Mouse (Mus musculus): ENCODE data around the gene T2. TPM values are rescaled to one million over a fixed set of nuclear protein-coding genes. Genes with fewer than 3 reads are reported as not detected.

T2 gene
- polyA plus RNA-seq, 1 experiment = not detected

- Histone ChIP-seq H3K27ac (ENCODE audit: insufficient read depth, low read length) (no peak overlapping the region), H3K4me1 (ENCODE audit: control insufficient read depth, insufficient read depth, insufficient read length) (no peaks in the 10 kb centered on the region), H3K36me3 (ENCODE audit: control insufficient read depth, insufficient read depth, low read length) (no peaks in the 10 kb centered on the region), H3K4me3 (ENCODE audit: extremely low read depth, insufficient read depth, insufficient read length) (no peak overlapping the region), H3K27me3 (ENCODE audit: control insufficient read depth, insufficient read depth, low read length) (no peaks in the 10 kb centered on the region)
- DNase-seq (ENCODE audit: low read depth in 1 of 2, low spot score in 2 of 2) = no peak
- TF ChIP-seq POLR2A (IDR thresholded peaks at IDR 0.05; ENCODE audit: low read depth, low read length) (no peak), CTCF (IDR thresholded peaks at IDR 0.05; ENCODE audit: extremely low read depth, insufficient read depth, insufficient read length, insufficient replicate concordance) (no peak)
- WGBS = 78% methylated on average over 10 of the region's 10 CpGs
Observed at GRCm38 (mm10) chr17:8361281-8362103, 5.7 kb downstream of the T2 start.

GRCm38 (mm10) chr17:8367514-8368480, 12.0 kb downstream of the T2 start:
- 79% methylated on average over 20 of the region's 20 CpGs for WGBS
- Histone ChIP-seq H3K27ac (ENCODE audit: insufficient read depth, low read length) (no peak overlapping the region), H3K4me3 (ENCODE audit: extremely low read depth, insufficient read depth, insufficient read length) (no peak overlapping the region), H3K4me1 (ENCODE audit: control insufficient read depth, insufficient read depth, insufficient read length) (peaks cover 2% of the 10 kb centered on the region; the same call in 1 of the 2 replicates), H3K27me3 (ENCODE audit: control insufficient read depth, insufficient read depth, low read length) (no peaks in the 10 kb centered on the region), H3K36me3 (ENCODE audit: control insufficient read depth, insufficient read depth, low read length) (no peaks in the 10 kb centered on the region)
- TF ChIP-seq POLR2A (IDR thresholded peaks at IDR 0.05; ENCODE audit: low read depth, low read length) = no peak
- no peak for TF ChIP-seq CTCF (IDR thresholded peaks at IDR 0.05; ENCODE audit: extremely low read depth, insufficient read depth, insufficient read length, insufficient replicate concordance)
- DNase-seq (ENCODE audit: low read depth in 1 of 2, low spot score in 2 of 2) = no peak

GRCm38 (mm10) chr17:8368570-8368969, 12.8 kb downstream of the T2 start:
- WGBS = 83% methylated on average over 8 of the region's 8 CpGs
- H3K27me3 ChIP-seq (ENCODE audit: control insufficient read depth, insufficient read depth, low read length) = no peaks in the 10 kb centered on the region
- no peak overlapping the region for H3K4me3 ChIP-seq (ENCODE audit: extremely low read depth, insufficient read depth, insufficient read length)
- DNase-seq (ENCODE audit: low read depth in 1 of 2, low spot score in 2 of 2) = no peak
- H3K36me3 ChIP-seq (ENCODE audit: control insufficient read depth, insufficient read depth, low read length) = no peaks in the 10 kb centered on the region
- H3K4me1 ChIP-seq (ENCODE audit: control insufficient read depth, insufficient read depth, insufficient read length) = peaks cover 2% of the 10 kb centered on the region; the same call in 1 of the 2 replicates
- TF ChIP-seq POLR2A (IDR thresholded peaks at IDR 0.05; ENCODE audit: low read depth, low read length) (no peak), CTCF (IDR thresholded peaks at IDR 0.05; ENCODE audit: extremely low read depth, insufficient read depth, insufficient read length, insufficient replicate concordance) (no peak)
- H3K27ac ChIP-seq (ENCODE audit: insufficient read depth, low read length) = no peak overlapping the region

- no peak for DNase-seq (ENCODE audit: low read depth in 1 of 2, low spot score in 2 of 2)
- no peak overlapping the region for H3K4me3 ChIP-seq (ENCODE audit: extremely low read depth, insufficient read depth, insufficient read length)
- H3K27ac ChIP-seq (ENCODE audit: insufficient read depth, low read length) = no peak overlapping the region
- no peaks in the 10 kb centered on the region for H3K27me3 ChIP-seq (ENCODE audit: control insufficient read depth, insufficient read depth, low read length)
- H3K4me1 ChIP-seq (ENCODE audit: control insufficient read depth, insufficient read depth, insufficient read length) = peaks cover 2% of the 10 kb centered on the region; the same call in 1 of the 2 replicates
- no peak for TF ChIP-seq CTCF (IDR thresholded peaks at IDR 0.05; ENCODE audit: extremely low read depth, insufficient read depth, insufficient read length, insufficient replicate concordance)
- no peak for TF ChIP-seq POLR2A (IDR thresholded peaks at IDR 0.05; ENCODE audit: low read depth, low read length)
- no peaks in the 10 kb centered on the region for H3K36me3 ChIP-seq (ENCODE audit: control insufficient read depth, insufficient read depth, low read length)
- WGBS = 83% methylated on average over 2 of the region's 2 CpGs
Observed at GRCm38 (mm10) chr17:8369171-8369570, 13.4 kb downstream of the T2 start.

GRCm38 (mm10) chr17:8370634-8371229, 14.9 kb downstream of the T2 start:
- H3K27ac ChIP-seq (ENCODE audit: insufficient read depth, low read length) = no peak overlapping the region
- peaks cover 2% of the 10 kb centered on the region; the same call in 1 of the 2 replicates for H3K4me1 ChIP-seq (ENCODE audit: control insufficient read depth, insufficient read depth, insufficient read length)
- no peak overlapping the region for H3K4me3 ChIP-seq (ENCODE audit: extremely low read depth, insufficient read depth, insufficient read length)
- 78% methylated on average over 13 of the region's 13 CpGs for WGBS
- no peaks in the 10 kb centered on the region for H3K27me3 ChIP-seq (ENCODE audit: control insufficient read depth, insufficient read depth, low read length)
- no peak for TF ChIP-seq POLR2A (IDR thresholded peaks at IDR 0.05; ENCODE audit: low read depth, low read length)
- no peak for TF ChIP-seq CTCF (IDR thresholded peaks at IDR 0.05; ENCODE audit: extremely low read depth, insufficient read depth, insufficient read length, insufficient replicate concordance)
- DNase-seq (ENCODE audit: low read depth in 1 of 2, low spot score in 2 of 2) = no peak
- H3K36me3 ChIP-seq (ENCODE audit: control insufficient read depth, insufficient read depth, low read length) = no peaks in the 10 kb centered on the region

GRCm38 (mm10) chr17:8371834-8372233, 16.0 kb downstream of the T2 start:
- Histone ChIP-seq H3K27me3 (ENCODE audit: control insufficient read depth, insufficient read depth, low read length) (no peaks in the 10 kb centered on the region), H3K4me3 (ENCODE audit: extremely low read depth, insufficient read depth, insufficient read length) (peak overlapping the region; percentile 34; the same call in 1 of the 2 replicates), H3K4me1 (ENCODE audit: control insufficient read depth, insufficient read depth, insufficient read length) (peaks cover 2% of the 10 kb centered on the region; the same call in 1 of the 2 replicates), H3K27ac (ENCODE audit: insufficient read depth, low read length) (no peak overlapping the region), H3K36me3 (ENCODE audit: control insufficient read depth, insufficient read depth, low read length) (no peaks in the 10 kb centered on the region)
- DNase-seq (ENCODE audit: low read depth in 1 of 2, low spot score in 2 of 2) = peak; percentile 15 to 35
- TF ChIP-seq POLR2A (IDR thresholded peaks at IDR 0.05; ENCODE audit: low read depth, low read length) = no peak
- no peak for TF ChIP-seq CTCF (IDR thresholded peaks at IDR 0.05; ENCODE audit: extremely low read depth, insufficient read depth, insufficient read length, insufficient replicate concordance)
- 1% methylated on average over 7 of the region's 7 CpGs for WGBS
